Comparison of ENCODE assay signal across 8 mouse cellular contexts in the genomic region with DNA sequence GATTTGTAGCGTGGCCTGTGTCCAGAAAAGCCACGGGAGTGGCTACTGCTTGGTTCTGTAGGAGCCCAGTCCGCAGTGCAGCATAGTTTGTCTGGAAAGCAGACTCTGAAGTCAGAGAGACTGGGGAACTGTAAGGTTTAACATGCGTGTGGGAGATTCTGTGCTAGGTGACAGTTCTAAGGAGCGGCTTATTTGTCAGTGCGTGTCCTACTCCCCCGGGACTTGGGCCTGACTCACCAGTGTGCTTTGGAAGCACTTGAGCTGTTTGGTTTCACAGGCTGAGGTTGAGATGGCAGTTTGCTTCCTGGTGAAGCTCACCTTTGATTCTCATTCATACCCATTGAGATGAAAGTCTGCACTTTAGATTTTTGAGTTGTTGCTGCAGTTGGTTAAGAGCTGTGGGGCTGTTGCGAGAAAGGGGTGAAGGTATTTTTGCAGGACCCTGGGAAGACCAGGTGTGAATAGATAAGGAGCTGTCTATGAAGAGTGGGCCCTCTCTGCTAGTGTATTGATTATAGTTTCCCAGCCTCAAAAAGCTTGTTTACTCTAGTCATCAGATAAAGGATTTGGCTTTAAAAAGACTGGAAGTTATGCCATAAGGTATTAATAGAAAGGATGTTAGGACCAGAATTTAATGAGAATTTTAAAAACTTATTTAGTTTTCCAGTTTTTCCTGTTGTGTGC. TPM values are rescaled to one million over a fixed set of nuclear protein-coding genes. Genes with fewer than 3 reads are reported as not detected.
DNase-seq lines count a peak whose midpoint lies in the region; ATAC-seq and TF ChIP-seq lines count a peak whose summit lies in the region.

No protein-coding gene starts in this region.

- no peak for ATAC-seq in hindbrain, embryonic 13.5 days (ENCODE audit: low FRiP score)
- ATAC-seq in hindbrain, embryonic 14.5 days (ENCODE audit: low FRiP score) = no peak
- no peak for ATAC-seq in liver, embryonic 14.5 days (ENCODE audit: insufficient read depth)
- ATAC-seq in inflammation-experienced regulatory T-cells, adult 6 months = no peak

- no peak for TF ChIP-seq EP300 in MEL (IDR thresholded peaks at IDR 0.05; ENCODE audit: low read depth in 1 of 2, low read length in 2 of 2)
- TF ChIP-seq EP300 in liver, embryonic 14.5 days (IDR thresholded peaks at IDR 0.05; ENCODE audit: low read depth) = peak; percentile 40; the same call in 1 of the 2 replicates

- no peak for DNase-seq in hindbrain, embryonic 14.5 days (ENCODE audit: low spot score)
- no peak for DNase-seq in MEL (ENCODE audit: low read depth, low spot score)
- DNase-seq in c-Kit-positive CD71-positive TER-119-positive erythroid progenitor cells, embryonic 14.5 days (ENCODE audit: low spot score) = peak; percentile 21
- peak in 1 of 3 experiments; percentile 31 for DNase-seq in liver, embryonic 14.5 days (ENCODE audit: low read depth in 3 of 3, low spot score in 3 of 3)
- no peak for DNase-seq in ovary, postnatal 36 days (ENCODE audit: low spot score)
- no peak for DNase-seq in testis, postnatal 10 days (ENCODE audit: low spot score)

- H3K27ac ChIP-seq in hindbrain, embryonic 13.5 days = no peak overlapping the region
- no peak overlapping the region for H3K27ac ChIP-seq in hindbrain, embryonic 14.5 days
- no peak overlapping the region for H3K27ac ChIP-seq in MEL (ENCODE audit: control insufficient read depth, low read depth, low read length)
- peak overlapping the region; percentile 90 for H3K27ac ChIP-seq in liver, embryonic 14.5 days

- peaks cover 18% of the 10 kb centered on the region for H3K4me1 ChIP-seq in hindbrain, embryonic 13.5 days (replicated peaks)
- peaks cover 11% of the 10 kb centered on the region for H3K4me1 ChIP-seq in hindbrain, embryonic 14.5 days (replicated peaks; ENCODE audit: control insufficient read depth, insufficient read depth, low read length)
- H3K4me1 ChIP-seq in MEL (ENCODE audit: control insufficient read depth in 1 of 2, insufficient read depth in 2 of 2, low read length in 2 of 2) = peaks cover 3 to 13% of the 10 kb centered on the region in 2 experiments; a peak in 3 of 4 replicates
- H3K4me1 ChIP-seq in liver, embryonic 14.5 days (replicated peaks; ENCODE audit: control insufficient read depth in 2 of 2, insufficient read depth in 2 of 2, low read length in 1 of 2) = peaks cover 19 to 23% of the 10 kb centered on the region in 2 experiments

- no peaks in the 10 kb centered on the region for H3K27me3 ChIP-seq in hindbrain, embryonic 13.5 days
- H3K27me3 ChIP-seq in hindbrain, embryonic 14.5 days (ENCODE audit: control insufficient read depth, insufficient read depth, low read length) = no peaks in the 10 kb centered on the region
- no peaks in the 10 kb centered on the region for H3K27me3 ChIP-seq in MEL (ENCODE audit: control insufficient read depth in 1 of 2, insufficient read depth in 2 of 2, low read length in 2 of 2)
- H3K27me3 ChIP-seq in liver, embryonic 14.5 days (ENCODE audit: control insufficient read depth, insufficient read depth, low read length) = no peaks in the 10 kb centered on the region

- no peaks in the 10 kb centered on the region for H3K36me3 ChIP-seq in hindbrain, embryonic 13.5 days
- H3K36me3 ChIP-seq in hindbrain, embryonic 14.5 days (replicated peaks; ENCODE audit: control insufficient read depth, insufficient read depth) = no peaks in the 10 kb centered on the region
- H3K36me3 ChIP-seq in MEL (ENCODE audit: control insufficient read depth in 1 of 2, insufficient read depth in 2 of 2, low read length in 2 of 2) = peaks cover 0 to 7% of the 10 kb centered on the region in 2 experiments; a peak in 2 of 4 replicates
- peaks cover 12% of the 10 kb centered on the region for H3K36me3 ChIP-seq in liver, embryonic 14.5 days (replicated peaks; ENCODE audit: control insufficient read depth, insufficient read depth, low read depth)

- no peak for TF ChIP-seq RAD21 in MEL (IDR thresholded peaks at IDR 0.05; ENCODE audit: low read depth, low read length)

- 91% methylated on average over 8 of the region's 8 CpGs for WGBS in hindbrain, embryonic 13.5 days
- 94% methylated on average over 8 of the region's 8 CpGs for WGBS in hindbrain, embryonic 14.5 days
- 68% methylated on average over 8 of the region's 8 CpGs for WGBS in liver, embryonic 14.5 days (ENCODE audit: insufficient replicate concordance)

- H3K9ac ChIP-seq in hindbrain, embryonic 13.5 days = peak overlapping the region; percentile 43; the same call in 1 of the 2 replicates
- no peak overlapping the region for H3K9ac ChIP-seq in hindbrain, embryonic 14.5 days
- no peak overlapping the region for H3K9ac ChIP-seq in MEL (ENCODE audit: control insufficient read depth, low read depth, low read length, poor library complexity, severe bottlenecking)
- peak overlapping the region; percentile 99 for H3K9ac ChIP-seq in liver, embryonic 14.5 days (replicated peaks)

- H3K4me2 ChIP-seq in hindbrain, embryonic 13.5 days = no peak overlapping the region
- H3K4me2 ChIP-seq in hindbrain, embryonic 14.5 days (replicated peaks) = no peak overlapping the region
- peak overlapping the region; percentile 72 for H3K4me2 ChIP-seq in liver, embryonic 14.5 days (ENCODE audit: low read depth)

- no peak overlapping the region for H3K4me3 ChIP-seq in hindbrain, embryonic 13.5 days
- H3K4me3 ChIP-seq in hindbrain, embryonic 14.5 days (replicated peaks; ENCODE audit: low read length) = no peak overlapping the region
- H3K4me3 ChIP-seq in MEL (ENCODE audit: control insufficient read depth in 1 of 2, insufficient read depth in 1 of 2, low read depth in 2 of 2, low read length in 2 of 2) = no peak overlapping the region
- H3K4me3 ChIP-seq in liver, embryonic 14.5 days (ENCODE audit: insufficient read depth in 1 of 2, low read depth in 2 of 2, low read length in 2 of 2) = peak overlapping the region; percentile 86 to 94

- no peak for TF ChIP-seq POLR2A in MEL (IDR thresholded peaks at IDR 0.05; ENCODE audit: control insufficient read depth in 1 of 2, insufficient read depth in 1 of 2, low read depth in 1 of 2, low read length in 2 of 2, poor library complexity in 1 of 2)

- H3K79me2 ChIP-seq in MEL (ENCODE audit: control insufficient read depth, insufficient read depth, low read length, poor library complexity) = peaks cover 24% of the 10 kb centered on the region

- TF ChIP-seq CTCF in MEL (IDR thresholded peaks at IDR 0.05 in 2 of 3, conservative IDR thresholded peaks at IDR 0.05 in 1 of 3; ENCODE audit: control insufficient read depth in 1 of 3, insufficient read depth in 1 of 3, low read depth in 2 of 3, low read length in 3 of 3, poor library complexity in 1 of 3, severe bottlenecking in 1 of 3) = no peak
- no peak for TF ChIP-seq CTCF in liver, embryonic 14.5 days (IDR thresholded peaks at IDR 0.05; ENCODE audit: low read depth)

- H3K9me3 ChIP-seq in hindbrain, embryonic 13.5 days = no peaks in the 10 kb centered on the region
- H3K9me3 ChIP-seq in hindbrain, embryonic 14.5 days (ENCODE audit: control insufficient read depth, low read length) = no peaks in the 10 kb centered on the region
- no peaks in the 10 kb centered on the region for H3K9me3 ChIP-seq in MEL (replicated peaks; ENCODE audit: insufficient read depth, low read length)
- H3K9me3 ChIP-seq in liver, embryonic 14.5 days (ENCODE audit: control insufficient read depth, low read length) = no peaks in the 10 kb centered on the region

TF ChIP-seq in MEL, 35 proteins besides CTCF, POLR2A, EP300 and RAD21:
- TF ChIP-seq BHLHE40 (IDR thresholded peaks at IDR 0.05; ENCODE audit: borderline replicate concordance, low read depth, low read length) (no peak), TAL1 (IDR thresholded peaks at IDR 0.05; ENCODE audit: low read length) (peak; percentile 11; the same call in 1 of the 2 replicates)
TF ChIP-seq in MEL: peak in this region for 1.

RNA-seq across cellular contexts. Expression of a gene that starts 24.5 kb away (rescaled TPM):
- polyA plus RNA-seq in hindbrain, embryonic 13.5 days (2015; fragmentation: Nextera tagmentation; extraction: Ambion mirVana) = 25.2 and 26.3 TPM in 2 replicates
- polyA plus RNA-seq in hindbrain, embryonic 14.5 days (2014; fragmentation: Nextera tagmentation; extraction: Ambion mirVana) = 35.1 and 35.3 TPM in 2 replicates
- total RNA-seq in MEL (2012; rRNA removed) = 14.8 and 17.2 TPM in 2 replicates
- 10 to 100 TPM in 1 of 2 experiments, not detected in 1; 29.5 TPM for polyA plus RNA-seq in MEL (2012; ENCODE audit: insufficient read depth in 1 of 2, insufficient read length in 2 of 2, low read depth in 1 of 2, low replicate concordance in 2 of 2, missing spikeins in 1 of 2)
- polyA plus RNA-seq in liver, embryonic 14.5 days (2012; rRNA removed) = 20.2 and 24.4 TPM in 2 replicates
- polyA plus RNA-seq in liver, embryonic 14.5 days (2014; fragmentation: Nextera tagmentation; extraction: Ambion mirVana) = 33.4 and 37.1 TPM in 2 replicates
- polyA plus RNA-seq in inflammation-experienced regulatory T-cells, adult 6 months (2017; shearing (Covaris generic)) = 10 to 100 TPM in 1 of 3 experiments, 1 to 10 TPM in 2; 8.7 to 10.3 (median 9.4) TPM

RNA-seq across cellular contexts. Expression of a gene that starts 56.5 kb away (rescaled TPM):
- polyA plus RNA-seq in hindbrain, embryonic 13.5 days (2015; fragmentation: Nextera tagmentation; extraction: Ambion mirVana) = 10.6 and 11.6 TPM in 2 replicates
- polyA plus RNA-seq in hindbrain, embryonic 14.5 days (2014; fragmentation: Nextera tagmentation; extraction: Ambion mirVana) = 6.3 and 7.6 TPM in 2 replicates
- total RNA-seq in MEL (2012; rRNA removed) = 45.0 and 52.0 TPM in 2 replicates
- 10 to 100 TPM; 62.4 to 71.2 TPM for polyA plus RNA-seq in MEL (2012; ENCODE audit: insufficient read depth in 1 of 2, insufficient read length in 2 of 2, low read depth in 1 of 2, low replicate concordance in 2 of 2, missing spikeins in 1 of 2)
- 35.3 and 42.5 TPM in 2 replicates for polyA plus RNA-seq in liver, embryonic 14.5 days (2012; rRNA removed)
- 46.2 and 51.4 TPM in 2 replicates for polyA plus RNA-seq in liver, embryonic 14.5 days (2014; fragmentation: Nextera tagmentation; extraction: Ambion mirVana)
- polyA plus RNA-seq in inflammation-experienced regulatory T-cells, adult 6 months (2017; shearing (Covaris generic)) = 10 to 100 TPM in 2 of 3 experiments, 1 to 10 TPM in 1; 9.9 to 33.6 (median 14.7) TPM

Comparison
In these comparisons a context has a peak if more than half of its experiments do, and no peak if none do; other contexts are left out.
1. H3K9ac ChIP-seq: peak in hindbrain, embryonic 13.5 days (single experiment) and liver, embryonic 14.5 days (single experiment); none in hindbrain, embryonic 14.5 days (single experiment) and MEL (single experiment).
2. H3K4me3 ChIP-seq: peak in liver, embryonic 14.5 days (2 of 2); none in hindbrain, embryonic 13.5 days (single experiment), hindbrain, embryonic 14.5 days (single experiment) and MEL (0 of 2).